Mouse (Mus musculus) heart, embryonic 16.5 days (tissue): ENCODE measurements around the gene Ifna6. TPM values are rescaled to one million over a fixed set of nuclear protein-coding genes. Genes with fewer than 3 reads are reported as not detected.
"Not testable (repeated sequence)": the region's sequence is repeated elsewhere in the genome, so short reads cannot be mapped to it uniquely, and the experiment has no call there.

Experiments
- ATAC-seq: fragments of 200-750 bp; cut with Nextera tagmentation; replicated peaks from 2 replicates; pipeline ENCODE4 v1.8.0; 2017; ENCODE audit warnings: moderate number of reproducible peaks; ENCODE audit not compliant: insufficient read depth, low FRiP score; ENCODE audit errors: extremely low read depth
- H3K27ac ChIP-seq: fragments of 300-500 bp; sonication (generic); 2 replicates; pipeline ENCODE4 v1.5.1; 2014; ENCODE audit warnings: mild to moderate bottlenecking, low read length, control low read depth, moderate library complexity
- H3K27me3 ChIP-seq: fragments of 300-500 bp; sonication (generic); 2 replicates; pipeline ENCODE4 v1.6.1; 2014; ENCODE audit warnings: low read length, mixed read lengths; ENCODE audit not compliant: control insufficient read depth, insufficient read depth
- H3K36me3 ChIP-seq: fragments of 300-500 bp; sonication (generic); 2 replicates; pipeline ENCODE4 v1.6.1; 2014; ENCODE audit not compliant: control insufficient read depth, insufficient read depth
- H3K4me1 ChIP-seq: fragments of 300-500 bp; sonication (generic); 2 replicates; pipeline ENCODE4 v1.6.1; 2014; ENCODE audit warnings: low read length, mixed read lengths; ENCODE audit not compliant: control insufficient read depth, insufficient read depth
- H3K4me2 ChIP-seq: fragments of 300-500 bp; sonication (generic); 2 replicates; pipeline ENCODE4 v1.6.1; 2014; ENCODE audit warnings: low read depth, mild to moderate bottlenecking, control low read depth, low read length
- H3K4me3 ChIP-seq: fragments of 300-500 bp; sonication (generic); 2 replicates; pipeline ENCODE4 v1.5.1; 2014; ENCODE audit warnings: mild to moderate bottlenecking, control low read depth, low read length
- H3K9ac ChIP-seq: fragments of 300-500 bp; sonication (generic); 2 replicates; pipeline ENCODE4 v1.6.1; 2014; ENCODE audit warnings: low read length, control low read depth
- H3K9me3 ChIP-seq: fragments of 300-500 bp; sonication (generic); replicated peaks from 2 replicates; pipeline ENCODE4 v1.6.1; 2016; ENCODE audit warnings: low read length; ENCODE audit not compliant: control insufficient read depth
- WGBS: fragments of 180-500 bp; shearing (Covaris S2); extraction: QIAGEN DNeasy Blood & Tissue Kit; methylation state at CpG from one replicate; pipeline ENCODE4 v1.1.7; 2014; 5-methylcytosine and 5-hydroxymethylcytosine counted together
- polyA plus RNA-seq: library from polyadenylated mRNA; unstranded; fragments of >200 nt; fragmentation: Nextera tagmentation; extraction: Ambion mirVana; gene quantifications from 2 replicates; pipeline ENCODE4 v1.2.1, GENCODE M21; 2015

Ifna6 gene
- polyA plus RNA-seq, 1 experiment from 2014 or later = not detected

DNA sequence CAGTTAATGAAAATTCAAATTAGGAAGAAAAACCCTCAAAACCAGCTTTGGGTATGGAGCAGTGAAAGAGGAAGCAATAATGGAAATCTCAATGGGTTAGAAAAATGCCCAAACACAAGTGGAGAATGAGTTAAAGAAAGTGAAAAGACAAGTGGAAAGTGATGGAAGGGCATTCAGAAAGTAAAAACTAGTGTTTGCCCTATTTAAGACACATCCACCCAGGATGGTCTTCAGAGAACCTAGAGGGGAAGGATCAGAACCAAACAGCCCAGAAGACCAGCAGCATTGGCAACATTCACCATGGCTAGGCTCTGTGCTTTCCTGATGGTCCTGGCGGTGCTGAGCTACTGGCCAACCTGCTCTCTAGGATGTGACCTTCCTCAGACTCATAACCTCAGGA is 8.0 kb downstream of the Ifna6 start, which contains the start of gene Ifna5:
Gene Ifna5 (plus strand): TSS at position 301 of the 400 bp plus-strand sequence.
- not testable (repeated sequence) for H3K27me3 ChIP-seq, H3K4me2 ChIP-seq, ATAC-seq, H3K36me3 ChIP-seq, H3K27ac ChIP-seq, H3K9me3 ChIP-seq, H3K4me3 ChIP-seq, H3K9ac ChIP-seq, H3K4me1 ChIP-seq
- WGBS = 70% methylated on average over 1 of the region's 1 CpGs

DNA sequence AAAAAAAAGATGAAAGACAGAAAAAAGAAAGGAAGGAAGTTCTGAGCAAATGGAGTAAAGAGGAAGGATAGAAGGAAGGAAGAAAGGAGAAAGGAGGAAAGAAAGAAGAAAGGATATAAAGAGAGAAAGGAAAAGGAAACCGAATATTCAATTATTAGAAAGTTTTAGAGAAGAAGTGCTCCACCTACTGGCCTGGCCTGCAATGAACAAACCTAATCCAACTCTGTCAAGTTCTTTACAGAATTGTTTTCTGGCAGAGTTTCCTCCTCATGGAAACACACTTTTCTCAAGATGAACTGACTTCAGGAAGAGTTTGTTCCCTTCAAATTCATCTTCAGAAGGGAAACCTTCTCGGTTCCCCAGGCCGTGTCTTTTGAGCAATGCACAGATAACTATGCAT is 11.6 kb downstream of the Ifna6 start:
- ATAC-seq = no peak
- Histone ChIP-seq H3K36me3 (no peaks in the 10 kb centered on the region), H3K9ac (no peak overlapping the region), H3K4me1 (no peaks in the 10 kb centered on the region), H3K27ac (no peak overlapping the region), H3K27me3 (no peaks in the 10 kb centered on the region), H3K9me3 (no peaks in the 10 kb centered on the region), H3K4me2 (no peak overlapping the region), H3K4me3 (no peak overlapping the region)
- WGBS = 30% methylated on average over 3 of the region's 3 CpGs

- 48% methylated on average over 3 of the region's 3 CpGs for WGBS
- Histone ChIP-seq H3K4me2 (no peak overlapping the region), H3K36me3 (no peaks in the 10 kb centered on the region), H3K9ac (no peak overlapping the region), H3K27me3 (no peaks in the 10 kb centered on the region), H3K9me3 (no peaks in the 10 kb centered on the region), H3K4me1 (no peaks in the 10 kb centered on the region), H3K4me3 (no peak overlapping the region), H3K27ac (no peak overlapping the region)
- no peak for ATAC-seq
Observed at GRCm38 (mm10) chr4:88840058-88840457, 12.8 kb downstream of the Ifna6 start.

DNA sequence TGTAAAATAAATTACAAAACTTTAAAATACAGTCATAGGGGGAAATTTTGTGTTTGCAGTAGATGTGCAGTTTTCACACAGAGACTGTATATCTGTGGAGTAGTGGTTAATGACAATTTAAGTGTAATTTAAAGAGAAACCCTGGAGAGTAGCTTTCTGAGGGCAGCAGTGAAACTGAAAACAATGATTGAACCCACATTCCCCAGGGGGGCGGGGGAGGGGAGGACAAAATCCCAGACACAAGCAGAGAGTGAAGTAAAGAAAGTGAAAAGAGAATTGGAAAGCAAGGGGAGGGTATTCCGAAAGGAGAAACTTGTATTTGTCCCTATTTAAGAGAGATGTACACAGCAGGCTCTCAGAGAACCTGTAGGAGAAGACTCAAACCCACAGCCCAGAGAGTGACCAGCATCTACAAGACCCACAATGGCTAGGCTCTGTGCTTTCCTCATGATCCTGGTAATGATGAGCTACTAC is 14.3 kb downstream of the Ifna6 start, which contains the start of gene Ifna4:
Gene Ifna4 (plus strand): TSS at position 424 of the 474 bp plus-strand sequence.
- H3K4me1 ChIP-seq = no peaks in the 10 kb centered on the region
- H3K36me3 ChIP-seq = no peaks in the 10 kb centered on the region
- H3K27me3 ChIP-seq = no peaks in the 10 kb centered on the region
- no peak within 1 kb of the TSS for H3K4me3 ChIP-seq
- WGBS = 44% methylated on average over 2 of the region's 2 CpGs
- H3K27ac ChIP-seq = no peak within 1 kb of the TSS
- no peak within 1 kb of the TSS for H3K9ac ChIP-seq
- ATAC-seq = no peak
- H3K4me2 ChIP-seq = no peak within 1 kb of the TSS
- no peaks in the 10 kb centered on the region for H3K9me3 ChIP-seq

DNA sequence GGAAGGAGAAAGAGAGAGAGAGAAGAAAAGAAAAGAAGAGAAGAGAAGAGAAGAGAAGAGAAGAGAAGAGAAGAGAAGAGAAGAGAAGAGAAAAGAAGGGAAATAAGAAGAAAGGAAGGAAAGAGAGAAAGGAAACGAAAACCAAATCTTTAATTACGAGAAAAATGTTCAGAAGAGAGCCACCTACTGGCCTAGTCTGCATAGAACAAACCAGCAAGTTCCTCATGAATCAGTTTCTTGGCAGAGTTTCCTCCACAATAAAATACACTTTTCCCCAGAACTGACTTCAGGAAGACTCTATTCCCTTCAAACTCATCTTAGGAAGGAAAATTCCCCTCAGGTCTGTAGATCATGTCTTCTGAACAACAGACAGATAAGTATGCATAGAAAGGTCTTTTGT is 18.1 kb downstream of the Ifna6 start:
- no peaks in the 10 kb centered on the region for H3K27me3 ChIP-seq
- H3K9ac ChIP-seq = no peak overlapping the region
- H3K4me2 ChIP-seq = no peak overlapping the region
- H3K4me1 ChIP-seq = no peaks in the 10 kb centered on the region
- 31% methylated on average over 2 of the region's 2 CpGs for WGBS
- no peaks in the 10 kb centered on the region for H3K36me3 ChIP-seq
- no peak for ATAC-seq
- no peaks in the 10 kb centered on the region for H3K9me3 ChIP-seq
- no peak overlapping the region for H3K27ac ChIP-seq
- H3K4me3 ChIP-seq = no peak overlapping the region

DNA sequence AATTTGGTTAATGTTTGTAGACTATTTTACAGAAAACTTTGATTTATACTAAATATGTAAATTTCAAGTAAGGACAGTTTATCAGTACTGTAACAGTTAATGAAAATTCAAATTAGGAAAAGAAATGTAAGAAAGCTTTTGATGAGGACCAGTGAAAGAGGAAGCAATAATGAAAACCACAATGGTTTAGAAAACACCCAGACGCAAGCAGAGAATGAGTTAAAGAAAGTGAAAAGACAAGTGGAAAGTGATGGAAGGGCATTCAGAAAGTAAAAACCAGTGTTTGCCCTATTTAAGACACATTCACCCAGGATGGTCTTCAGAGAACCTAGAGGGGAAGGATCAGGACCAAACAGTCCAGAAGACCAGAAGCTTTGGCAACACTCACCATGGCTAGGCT is 22.5 kb downstream of the Ifna6 start, which contains the start of gene Ifna1:
Gene Ifna1 (plus strand): TSS at position 390 of the 400 bp plus-strand sequence.
- WGBS = 75% methylated on average over 1 of the region's 1 CpGs

GRCm38 (mm10) chr4:88851026-88851763 is 24.0 kb downstream of the Ifna6 start:
- WGBS = 62% methylated on average over 4 of the region's 4 CpGs
- Histone ChIP-seq H3K4me1 (no peaks in the 10 kb centered on the region), H3K36me3 (no peaks in the 10 kb centered on the region), H3K4me3 (no peak overlapping the region), H3K4me2 (no peak overlapping the region), H3K9me3 (no peaks in the 10 kb centered on the region), H3K9ac (no peak overlapping the region), H3K27me3 (no peaks in the 10 kb centered on the region), H3K27ac (no peak overlapping the region)
- no peak for ATAC-seq

More for the DNA sequence above, 22.5 kb downstream of the Ifna6 start, which contains the start of gene Ifna1:
- no peak for ATAC-seq
- no peaks in the 10 kb centered on the region for H3K4me1 ChIP-seq
- no peaks in the 10 kb centered on the region for H3K27me3 ChIP-seq
- no peaks in the 10 kb centered on the region for H3K36me3 ChIP-seq
- H3K9ac ChIP-seq = no peak within 1 kb of the TSS
- no peak within 1 kb of the TSS for H3K4me3 ChIP-seq
- H3K27ac ChIP-seq = no peak within 1 kb of the TSS
- H3K4me2 ChIP-seq = no peak within 1 kb of the TSS
- no peaks in the 10 kb centered on the region for H3K9me3 ChIP-seq

DNA sequence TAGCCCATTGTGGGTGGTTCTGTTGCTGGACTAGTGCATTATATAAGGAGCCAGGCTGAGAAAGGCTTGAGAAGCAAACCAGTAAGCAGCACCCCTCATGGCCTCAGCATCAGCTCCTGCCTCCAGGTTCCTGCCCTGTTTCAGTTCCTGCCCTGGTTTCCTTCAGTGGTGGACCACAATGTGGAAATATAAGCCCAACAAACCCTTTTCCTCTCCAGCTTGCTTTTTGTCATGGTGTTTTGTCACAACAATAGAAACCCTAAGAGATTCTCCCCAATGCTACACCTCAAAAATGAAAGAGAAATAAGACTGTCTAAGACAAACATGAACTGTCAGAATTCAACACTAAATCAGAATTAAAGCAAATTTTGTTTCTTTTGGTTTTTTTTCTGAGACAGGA is 32.0 kb downstream of the Ifna6 start:
- no peaks in the 10 kb centered on the region for H3K4me1 ChIP-seq
- no peak for ATAC-seq
- no peak overlapping the region for H3K4me3 ChIP-seq
- no peak overlapping the region for H3K27ac ChIP-seq
- no peak overlapping the region for H3K4me2 ChIP-seq
- no peaks in the 10 kb centered on the region for H3K36me3 ChIP-seq
- peaks cover 8% of the 10 kb centered on the region for H3K27me3 ChIP-seq
- no peaks in the 10 kb centered on the region for H3K9me3 ChIP-seq
- no peak overlapping the region for H3K9ac ChIP-seq

GRCm38 (mm10) chr4:88863309-88863708 is 36.1 kb downstream of the Ifna6 start:
- H3K27me3 ChIP-seq = peaks cover 10% of the 10 kb centered on the region
- no peaks in the 10 kb centered on the region for H3K36me3 ChIP-seq
- H3K4me2 ChIP-seq = no peak overlapping the region
- no peak overlapping the region for H3K4me3 ChIP-seq
- no peaks in the 10 kb centered on the region for H3K9me3 ChIP-seq
- peaks cover 4% of the 10 kb centered on the region; the same call in 1 of the 2 replicates for H3K4me1 ChIP-seq
- 14% methylated on average over 7 of the region's 7 CpGs for WGBS
- H3K27ac ChIP-seq = no peak overlapping the region
- no peak overlapping the region for H3K9ac ChIP-seq
- ATAC-seq = no peak
